Mouse (Mus musculus): ENCODE results near the gene Acp7.
"Not testable (repeated sequence)": the region's sequence is repeated elsewhere in the genome, so short reads cannot be mapped to it uniquely, and the experiment has no call there.

The Acp7 gene

DNA sequence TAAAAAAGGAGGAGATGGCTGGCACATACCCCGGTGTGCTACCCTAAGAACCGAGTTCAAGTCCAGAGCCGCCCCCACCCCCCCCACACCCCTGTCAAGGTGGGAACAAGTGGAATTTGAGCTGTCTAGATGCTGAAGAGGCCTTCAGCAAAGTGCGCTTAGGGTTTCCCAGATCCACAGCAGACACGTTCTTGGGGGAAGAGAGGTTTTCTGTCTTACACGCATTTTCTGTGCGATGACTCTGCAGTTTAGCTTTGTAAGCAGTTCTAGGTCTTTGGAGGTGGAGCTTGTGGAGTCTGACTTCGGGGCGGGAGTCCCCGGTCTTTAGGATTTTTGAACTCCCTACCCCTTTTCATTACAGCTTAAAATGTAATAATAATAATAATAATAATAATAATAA, at the start of gene Acp7:
Gene Acp7, minus strand, starts transcription at position 260 of the 400 bp plus-strand sequence.
- DNase-seq (ENCODE audit: low spot score): no peak

GRCm38 (mm10) chr7:28677624-28678023, 46.5 kb upstream of the Acp7 start:
- no peak for DNase-seq (ENCODE audit: low spot score)

- DNase-seq (ENCODE audit: low spot score): no peak
These were observed 45.8 kb upstream of the Acp7 start for GRCm38 (mm10) chr7:28676811-28677541.

GRCm38 (mm10) chr7:28675746-28676145, 44.6 kb upstream of the Acp7 start:
- peak; percentile 71 for DNase-seq (ENCODE audit: low spot score)

- DNase-seq (ENCODE audit: low spot score): no peak
These were observed 43.9 kb upstream of the Acp7 start for GRCm38 (mm10) chr7:28674994-28675393.

GRCm38 (mm10) chr7:28672786-28673185, 41.7 kb upstream of the Acp7 start:
- DNase-seq (ENCODE audit: low spot score): not testable (repeated sequence)

DNA sequence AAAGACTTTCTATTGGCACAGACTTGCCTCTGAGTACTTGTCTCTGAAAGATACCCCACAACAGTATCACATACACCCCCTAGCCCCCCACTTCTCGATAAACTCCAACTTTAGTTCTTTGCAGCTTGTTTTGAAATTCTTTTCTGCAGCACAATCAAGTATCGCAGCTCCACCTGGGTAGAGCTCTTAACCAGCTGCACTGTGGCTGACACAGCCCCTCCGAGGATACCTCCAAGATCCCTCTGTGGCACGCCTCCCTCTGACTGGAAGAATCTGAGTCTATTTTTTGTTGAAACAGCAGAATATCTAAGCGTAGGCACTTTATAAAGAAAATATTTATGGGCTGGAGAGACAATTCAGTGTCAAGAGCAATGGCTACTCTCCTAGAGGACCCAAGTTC, 41.1 kb upstream of the Acp7 start:
- DNase-seq (ENCODE audit: low spot score): no peak

- no peak for DNase-seq (ENCODE audit: low spot score)
These were observed 40.0 kb upstream of the Acp7 start for GRCm38 (mm10) chr7:28671172-28671571.

- peak; percentile 70 for DNase-seq (ENCODE audit: low spot score)
These were observed 34.8 kb upstream of the Acp7 start for GRCm38 (mm10) chr7:28665620-28666579.

GRCm38 (mm10) chr7:28656430-28656829, 25.3 kb upstream of the Acp7 start:
- DNase-seq (ENCODE audit: low spot score): no peak

GRCm38 (mm10) chr7:28651157-28651556, 20.0 kb upstream of the Acp7 start:
- no peak for DNase-seq (ENCODE audit: low spot score)

- DNase-seq (ENCODE audit: low spot score): no peak
These were observed 15.9 kb upstream of the Acp7 start for GRCm38 (mm10) chr7:28647016-28647415.

DNA sequence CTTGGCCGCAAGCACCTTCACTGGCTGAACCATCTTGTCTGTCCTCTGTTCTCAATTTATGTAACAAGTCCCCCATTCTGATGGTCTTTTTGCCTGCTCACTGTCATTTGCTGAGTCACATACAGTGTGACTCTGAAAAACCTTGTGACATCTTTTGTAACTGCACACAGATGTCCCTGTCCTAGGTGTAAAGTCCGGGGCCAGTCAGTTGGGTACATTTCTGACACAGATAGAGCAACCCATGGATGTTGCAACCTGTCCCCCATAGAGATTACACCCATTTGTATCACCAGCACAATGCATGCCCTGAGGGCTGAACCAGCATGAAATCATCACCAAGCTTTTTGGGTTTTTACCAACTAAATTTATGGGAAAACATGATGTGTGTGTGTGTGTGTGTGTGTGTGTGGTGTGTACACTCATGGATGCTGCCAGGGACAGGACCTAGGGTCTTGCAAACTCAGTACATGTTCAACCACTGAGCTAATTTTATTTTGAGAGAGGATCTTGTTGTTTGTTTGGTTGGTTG, 14.9 kb upstream of the Acp7 start:
- no peak for DNase-seq (ENCODE audit: low spot score)

- no peak for DNase-seq (ENCODE audit: low spot score)
These were observed 14.2 kb upstream of the Acp7 start for GRCm38 (mm10) chr7:28645366-28645765.

DNA sequence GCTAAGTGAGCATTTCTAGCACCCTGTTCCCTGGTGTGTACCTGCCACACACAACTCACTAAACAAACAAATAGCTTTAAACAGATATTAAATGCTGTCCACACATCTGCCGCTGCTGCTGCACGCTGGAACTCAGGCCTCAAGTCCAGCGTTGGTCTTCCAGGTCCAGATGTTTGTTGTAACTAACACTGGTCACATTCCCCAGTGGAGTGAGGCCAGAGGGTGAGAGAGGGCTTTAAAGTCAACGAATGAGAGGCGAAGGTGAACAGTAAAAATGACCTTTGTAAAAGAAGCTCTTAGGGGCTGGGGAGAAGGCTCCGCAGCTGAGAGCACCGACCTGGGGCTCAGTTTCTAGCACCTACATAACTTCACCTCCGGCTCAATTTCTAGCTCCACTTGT, 10.4 kb upstream of the Acp7 start:
- DNase-seq (ENCODE audit: low spot score): no peak

DNA sequence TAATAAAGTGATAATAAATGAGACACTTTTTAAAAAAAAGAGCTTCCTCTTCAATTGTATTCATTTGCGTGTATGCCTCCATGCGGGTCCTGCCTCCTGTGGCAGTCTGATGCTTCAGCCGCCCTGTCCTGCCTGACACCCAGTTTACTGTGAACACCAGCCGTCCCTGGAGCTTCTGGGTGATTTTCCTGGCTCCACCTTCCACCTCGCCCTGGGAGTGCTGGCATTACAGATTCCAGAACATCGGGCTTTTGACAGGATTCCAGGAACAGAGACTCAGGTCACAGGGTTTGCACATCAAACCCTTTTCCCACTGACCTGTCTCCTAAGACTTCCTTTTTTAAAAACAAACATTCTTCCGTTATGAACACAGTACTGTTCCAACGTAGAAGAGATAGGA, 6.4 kb upstream of the Acp7 start:
- no peak for DNase-seq (ENCODE audit: low spot score)

DNA sequence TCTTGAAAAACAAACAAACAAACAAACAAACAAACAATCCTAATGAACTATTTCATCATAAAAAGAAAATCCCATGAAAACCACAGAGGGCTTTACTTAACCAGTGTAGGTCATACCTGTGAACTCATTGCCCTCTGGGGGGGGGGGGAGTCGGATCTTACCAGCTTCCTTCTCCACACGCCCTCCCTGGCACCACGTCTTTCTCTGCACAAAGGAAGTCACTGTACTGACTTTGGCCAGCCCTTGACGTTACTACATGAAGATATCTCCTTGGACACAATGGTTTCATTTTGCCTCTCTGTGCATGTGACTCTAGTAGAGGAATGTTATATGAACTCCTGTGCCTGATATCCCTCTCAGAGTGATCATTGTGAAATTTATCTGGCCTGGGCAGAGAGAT, 3.0 kb upstream of the Acp7 start:
- peak; percentile 67 for DNase-seq (ENCODE audit: low spot score)

DNA sequence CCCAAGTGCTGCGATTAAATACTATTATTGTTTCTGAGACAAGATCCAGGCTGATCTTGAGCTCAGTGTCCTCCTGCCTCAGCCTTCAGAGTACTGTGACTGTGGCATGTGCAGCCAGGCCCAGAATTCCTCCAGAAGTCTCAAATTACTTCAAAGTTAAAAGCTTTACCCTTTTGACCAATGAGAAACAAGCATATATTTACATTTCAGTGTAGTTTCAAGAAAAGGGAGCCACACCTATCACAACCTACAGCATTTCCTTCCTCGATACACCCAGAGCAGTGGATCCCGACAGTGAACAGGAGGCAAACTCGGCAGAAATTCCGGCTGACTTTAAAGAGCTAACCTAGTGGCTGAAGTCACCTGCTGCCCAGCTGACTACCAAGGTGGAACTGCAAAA, 6.3 kb downstream of the Acp7 start:
- no peak for DNase-seq (ENCODE audit: low spot score)

GRCm38 (mm10) chr7:28619098-28619715, 11.9 kb downstream of the Acp7 start:
- no peak for DNase-seq (ENCODE audit: low spot score)

DNA sequence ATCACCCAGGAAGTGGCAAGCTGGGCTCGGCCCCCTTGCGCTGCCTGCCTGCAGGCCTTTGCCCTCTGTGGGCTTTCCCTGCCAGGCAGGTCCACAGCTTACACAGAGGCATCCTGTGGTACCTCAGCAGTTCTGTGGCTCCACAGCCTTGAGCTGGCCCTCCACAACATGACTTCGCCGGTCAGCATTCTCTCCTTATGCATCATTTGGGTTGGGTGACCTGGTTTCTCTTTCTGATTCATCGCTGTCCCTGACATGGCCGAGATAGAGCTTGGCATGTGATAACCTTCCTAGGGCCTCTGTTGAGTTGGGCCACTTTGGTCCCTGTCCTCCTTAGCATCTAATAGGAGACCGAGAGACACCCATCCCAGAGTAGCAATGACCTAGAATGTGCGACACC, 25.2 kb downstream of the Acp7 start:
- DNase-seq (ENCODE audit: low spot score): no peak

GRCm38 (mm10) chr7:28603788-28604187, 27.3 kb downstream of the Acp7 start:
- not testable (repeated sequence) for DNase-seq (ENCODE audit: low spot score)

- no peak for DNase-seq (ENCODE audit: low spot score)
These were observed 28.0 kb downstream of the Acp7 start for GRCm38 (mm10) chr7:28603136-28603535.
